Mouse (Mus musculus): ENCODE results near the gene Tas2r114. TPM values are rescaled to one million over a fixed set of nuclear protein-coding genes. Genes with fewer than 3 reads are reported as not detected.

The Tas2r114 gene
- total RNA-seq (2021) = not detected

DNA sequence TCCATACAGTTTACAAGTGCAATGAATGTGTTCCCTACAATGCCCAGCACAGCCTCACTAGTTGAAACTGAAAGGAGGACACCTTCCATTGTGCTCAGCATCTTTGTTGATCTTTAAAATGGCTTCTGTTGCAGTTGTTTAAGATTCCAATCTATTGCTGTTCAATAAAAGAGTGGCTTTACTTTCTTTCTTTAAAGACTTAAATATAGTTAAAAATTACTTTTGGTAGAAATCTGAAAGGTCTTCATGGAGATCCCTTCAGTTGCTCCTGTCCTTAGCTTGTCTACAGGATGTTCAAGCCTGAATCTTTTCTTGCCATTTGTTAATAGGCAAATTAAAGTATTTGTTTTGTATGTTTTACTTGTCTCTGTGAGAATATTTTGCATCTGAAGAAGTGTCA lies at the start of gene Tas2r114:
TSS of gene Tas2r114 (minus strand) at position 101 of the 400 bp plus-strand sequence.
- no peak for DNase-seq (ENCODE audit: extremely low spot score in 1 of 2, low spot score in 1 of 2)

DNA sequence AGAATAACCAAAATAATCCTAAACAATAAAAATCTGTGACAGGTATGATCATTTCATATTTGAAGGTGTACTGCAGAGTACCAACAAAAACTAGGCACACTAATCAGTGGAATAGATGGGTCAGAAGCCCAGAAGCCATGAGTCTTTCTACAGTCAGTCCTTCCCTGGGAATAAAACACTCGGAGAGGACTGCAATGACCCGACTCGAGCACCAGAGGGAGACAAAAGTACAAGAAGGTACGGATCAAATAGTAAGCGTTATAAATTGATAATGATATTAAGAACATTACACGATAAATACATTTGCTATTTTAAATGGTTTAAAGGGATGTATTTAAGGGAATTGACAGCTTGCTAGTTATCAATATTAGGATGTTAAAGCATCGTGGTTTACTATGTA lies 22.9 kb upstream of the Tas2r114 start:
- DNase-seq (ENCODE audit: extremely low spot score in 1 of 2, low spot score in 1 of 2) = no peak

DNA sequence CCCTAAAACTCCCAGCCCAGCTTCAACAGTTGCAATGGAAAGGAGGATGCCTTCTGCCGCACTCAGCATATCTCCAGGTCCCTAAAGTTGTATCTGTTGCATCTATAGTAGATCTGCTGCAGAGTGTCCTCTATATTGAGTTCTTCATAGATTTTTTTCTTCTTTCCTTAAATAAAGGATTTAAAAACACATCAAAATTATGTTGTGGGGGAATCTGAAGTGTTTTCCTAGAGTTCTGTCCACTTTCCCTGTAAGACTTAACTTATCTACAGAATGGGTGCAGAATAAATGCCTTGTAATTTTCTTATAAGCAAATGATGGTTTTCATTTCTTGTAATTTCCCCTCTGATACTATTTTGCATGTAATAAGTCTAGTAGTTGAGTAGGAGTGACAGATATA lies 2.5 kb downstream of the Tas2r114 start, which contains the start of gene Tas2r105:
TSS of gene Tas2r105 (minus strand) at position 101 of the 400 bp plus-strand sequence.
- DNase-seq (ENCODE audit: extremely low spot score in 1 of 2, low spot score in 1 of 2) = no peak

DNA sequence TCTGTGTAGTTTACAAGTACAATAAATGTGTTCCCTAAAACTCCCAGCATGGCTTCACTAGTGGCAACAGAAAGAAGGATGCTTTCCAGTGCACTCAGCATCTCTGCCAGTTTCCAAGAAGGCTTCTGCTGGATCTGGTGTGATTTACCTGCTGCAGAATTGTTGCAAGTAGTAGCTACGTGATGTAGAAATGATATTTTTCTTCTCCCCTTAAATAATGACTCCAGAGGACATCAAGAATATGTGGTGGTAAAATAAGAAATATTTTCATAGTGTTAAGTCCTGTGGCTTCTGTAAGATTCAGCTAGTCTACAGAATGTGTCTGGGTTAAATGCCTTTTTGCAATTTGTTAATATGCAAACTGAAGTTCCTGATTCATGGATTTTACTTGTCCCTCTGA lies 4.2 kb downstream of the Tas2r114 start, which contains the start of gene Tas2r104:
TSS of gene Tas2r104 (minus strand) at position 101 of the 400 bp plus-strand sequence.
- DNase-seq (ENCODE audit: extremely low spot score in 1 of 2, low spot score in 1 of 2) = no peak

DNA sequence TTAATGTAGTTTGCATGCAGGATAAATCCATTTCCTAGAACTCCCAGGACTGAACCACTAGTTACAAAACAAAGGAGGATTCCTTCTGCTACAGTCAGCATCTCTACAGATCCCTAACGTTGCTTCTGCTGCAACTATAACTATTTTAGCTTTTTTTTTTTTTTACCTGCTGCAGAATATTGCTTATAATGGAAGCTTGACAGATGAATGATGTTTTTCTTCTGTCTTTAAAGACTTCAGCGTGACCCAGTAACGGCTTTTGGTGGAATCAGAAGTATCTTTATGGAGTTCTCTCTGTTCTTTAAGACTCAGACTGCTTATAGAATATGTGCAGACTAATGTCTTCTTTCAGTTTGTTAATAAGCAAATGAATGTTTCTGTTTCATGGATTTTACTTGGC lies 11.1 kb downstream of the Tas2r114 start, which contains the start of gene Tas2r106:
TSS of gene Tas2r106 (minus strand) at position 101 of the 400 bp plus-strand sequence.
- DNase-seq (ENCODE audit: extremely low spot score in 1 of 2, low spot score in 1 of 2) = no peak

DNA sequence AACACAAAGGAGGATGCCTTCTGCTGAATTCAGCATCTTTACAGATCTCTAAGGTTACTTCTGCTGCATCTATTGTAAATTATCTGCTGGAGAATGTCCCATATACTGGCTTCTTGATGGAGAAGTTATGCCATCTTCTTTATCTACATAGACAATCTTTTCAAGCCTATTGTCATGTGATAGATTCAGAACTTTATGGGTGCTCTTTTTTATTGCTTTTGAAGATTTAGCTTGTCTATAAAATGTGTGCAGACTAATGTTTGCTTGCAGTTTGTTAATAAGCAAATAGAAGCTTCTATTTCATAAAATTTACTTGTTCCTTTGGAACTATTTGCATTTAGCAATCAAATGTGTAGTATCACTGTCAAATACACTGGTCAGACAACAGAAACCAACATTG lies 29.8 kb downstream of the Tas2r114 start, which contains the start of gene Tas2r107:
TSS of gene Tas2r107 (minus strand) at position 101 of the 400 bp plus-strand sequence.
- DNase-seq (ENCODE audit: extremely low spot score in 1 of 2, low spot score in 1 of 2) = no peak

Other genes starting within 250 kb of the Tas2r114 start
- not detected for gene 5430401F13Rik, start 203.7 kb downstream of the Tas2r114 start, total RNA-seq (2021)
- not detected for gene Gm6619, start 203.7 kb downstream of the Tas2r114 start, total RNA-seq (2021)
- gene Tas2r130, start 59.2 kb downstream of the Tas2r114 start, total RNA-seq (2021) = not detected
- gene Tas2r107, start 29.9 kb downstream of the Tas2r114 start, total RNA-seq (2021) = not detected
- gene Tas2r106, start 11.2 kb downstream of the Tas2r114 start, total RNA-seq (2021) = not detected
- gene Tas2r104, start 4.3 kb downstream of the Tas2r114 start, total RNA-seq (2021) = not detected
- not detected for gene Tas2r105, start 2.6 kb downstream of the Tas2r114 start, total RNA-seq (2021)